Mouse (Mus musculus): Measurements from ENCODE around the gene Hif3a. TPM values are rescaled to one million over a fixed set of nuclear protein-coding genes. Genes with fewer than 3 reads are reported as not detected.

Gene Hif3a
- polyA plus RNA-seq, 1 experiment: 1.5 TPM

DNA sequence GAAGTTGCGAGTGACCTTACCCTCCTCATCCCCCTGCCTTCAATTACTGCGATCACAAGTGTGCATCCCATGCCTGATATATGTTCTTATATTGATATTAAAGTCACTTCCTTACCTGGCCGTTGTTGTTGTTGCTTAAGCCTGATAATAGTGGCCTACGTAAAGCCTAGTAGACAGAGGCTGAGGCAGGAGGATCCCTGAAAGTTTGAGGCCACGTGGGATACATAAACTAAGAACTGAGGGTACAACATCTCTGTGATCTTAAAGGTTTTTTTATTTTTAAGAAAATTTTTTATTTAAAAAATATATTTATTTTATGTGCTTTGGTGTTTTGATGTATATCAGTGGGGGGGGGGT is 69.8 kb downstream of the Hif3a start, which contains the start of gene Ccdc8:
Gene Ccdc8 (plus strand): TSS at position 258 of the 357 bp plus-strand sequence.
- no peak for DNase-seq (ENCODE audit: low spot score)

DNA sequence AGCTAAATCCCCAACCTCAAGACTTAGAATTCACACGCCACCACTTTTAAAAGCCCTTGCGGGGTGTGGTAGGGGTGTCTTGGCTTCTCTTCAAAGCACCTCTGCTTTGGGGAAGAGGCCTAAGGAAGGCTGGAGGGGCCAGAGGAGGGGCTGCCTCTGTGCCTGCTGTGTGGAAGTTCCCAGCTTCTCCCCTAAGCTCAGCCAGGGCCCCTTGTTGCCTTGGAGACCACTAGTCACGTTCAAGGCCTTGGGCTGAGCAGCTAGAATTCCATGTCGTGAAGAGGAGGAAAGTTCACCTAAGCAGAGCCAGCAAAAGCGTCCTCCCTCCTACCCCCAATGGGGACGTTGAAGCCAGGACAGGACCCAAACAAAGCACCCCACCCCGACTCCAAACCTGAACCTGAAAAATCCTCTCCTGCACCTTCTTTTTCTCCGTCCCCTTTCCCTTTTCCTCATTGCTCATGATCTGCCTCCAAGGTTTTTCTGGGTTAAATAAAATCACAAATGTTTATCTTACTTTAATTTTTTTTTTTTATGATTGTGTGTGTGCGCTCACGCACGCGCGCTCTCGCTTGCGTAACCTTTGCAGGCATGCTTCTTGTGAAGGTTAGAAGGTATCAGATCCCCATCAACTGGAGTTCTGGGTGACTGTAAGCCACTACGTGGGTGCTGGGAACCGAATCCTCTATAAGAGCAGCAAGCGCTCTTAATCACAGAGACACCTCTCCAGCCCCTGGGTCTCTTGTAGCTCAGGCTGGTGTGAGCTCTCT is 70.4 kb downstream of the Hif3a start:
- no peak for DNase-seq (ENCODE audit: low spot score)

DNA sequence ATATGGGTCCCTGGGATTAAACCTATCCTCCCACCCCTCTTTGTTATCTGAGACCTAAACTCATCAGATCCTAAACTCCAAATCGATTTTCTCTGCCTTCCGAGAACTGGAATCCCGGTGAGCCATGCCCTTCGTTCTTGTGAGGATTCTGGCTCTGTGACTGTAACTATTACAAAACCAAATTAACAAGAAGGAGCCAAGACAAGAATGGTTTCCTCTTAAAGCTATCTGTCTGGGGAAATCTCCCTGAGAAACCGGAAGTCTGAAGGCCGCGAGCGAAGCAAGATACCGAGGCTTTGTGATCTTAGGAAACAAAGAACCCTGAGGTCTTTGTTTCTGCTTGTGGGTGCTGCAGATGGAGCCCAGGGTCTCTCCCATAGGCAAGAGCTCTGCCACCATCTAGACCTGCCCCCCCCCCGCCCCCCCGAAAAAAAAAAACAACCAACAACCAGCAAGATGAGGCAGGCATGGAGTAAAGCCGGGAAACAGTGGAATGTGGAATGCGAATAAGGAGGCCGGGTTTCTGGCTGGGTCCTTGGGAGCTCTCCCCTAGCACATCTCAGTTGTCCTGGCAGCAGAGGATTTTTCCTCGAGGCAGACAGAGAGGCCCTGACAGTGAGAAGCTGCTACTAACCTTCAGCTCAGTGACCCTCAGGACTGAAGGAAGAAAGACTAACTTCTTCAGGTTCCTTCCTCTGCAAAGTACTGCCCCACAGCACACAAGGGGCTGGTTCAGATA is 72.1 kb downstream of the Hif3a start:
- no peak for DNase-seq (ENCODE audit: low spot score)

DNA sequence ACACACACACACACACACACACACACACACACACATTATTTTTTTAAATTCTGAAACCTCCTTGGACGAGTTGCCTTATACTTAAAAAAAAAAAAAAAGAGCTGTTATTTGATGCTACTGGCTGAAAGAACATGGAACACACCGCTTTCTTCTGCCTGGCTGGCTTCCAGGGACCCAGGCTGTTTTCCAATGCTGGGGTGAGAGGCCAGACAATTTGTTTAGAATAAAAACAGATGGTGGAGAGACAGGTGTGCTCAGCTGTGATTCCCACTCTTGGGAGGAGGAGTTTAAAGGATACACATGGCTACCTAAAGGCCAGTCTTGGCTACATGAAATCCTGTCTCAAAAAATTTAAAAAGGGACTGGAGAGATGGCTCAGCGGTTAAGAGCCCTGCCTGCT is 73.8 kb downstream of the Hif3a start:
- DNase-seq (ENCODE audit: low spot score): no peak

DNA sequence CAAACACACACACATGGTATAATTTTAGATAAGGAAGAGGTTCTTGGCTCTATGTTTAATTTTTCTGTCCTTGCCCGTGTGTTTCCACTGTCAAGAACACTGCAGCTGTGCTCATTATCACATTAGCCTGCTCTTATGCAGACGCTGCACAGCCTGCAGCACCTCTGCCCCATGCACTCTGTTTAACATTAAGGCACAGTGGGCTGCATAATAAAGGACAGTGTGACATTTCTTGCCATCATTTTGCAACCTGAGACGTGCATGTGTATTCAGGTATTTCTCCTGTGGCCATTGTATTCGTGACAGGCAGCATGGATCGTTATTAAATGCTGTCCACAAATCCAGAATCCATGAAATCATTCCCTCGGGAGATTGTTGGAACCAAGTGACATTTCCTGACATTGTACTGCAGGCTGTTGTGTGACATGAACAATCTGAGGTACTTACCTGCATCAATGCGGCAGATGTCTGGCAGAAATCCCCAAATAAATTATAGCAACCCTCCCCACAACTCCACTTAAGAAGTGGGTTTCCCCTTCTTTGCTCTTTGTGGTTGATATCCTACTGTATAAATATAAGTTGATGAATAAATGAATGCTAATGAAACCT is 74.6 kb downstream of the Hif3a start:
- no peak for DNase-seq (ENCODE audit: low spot score)

DNA sequence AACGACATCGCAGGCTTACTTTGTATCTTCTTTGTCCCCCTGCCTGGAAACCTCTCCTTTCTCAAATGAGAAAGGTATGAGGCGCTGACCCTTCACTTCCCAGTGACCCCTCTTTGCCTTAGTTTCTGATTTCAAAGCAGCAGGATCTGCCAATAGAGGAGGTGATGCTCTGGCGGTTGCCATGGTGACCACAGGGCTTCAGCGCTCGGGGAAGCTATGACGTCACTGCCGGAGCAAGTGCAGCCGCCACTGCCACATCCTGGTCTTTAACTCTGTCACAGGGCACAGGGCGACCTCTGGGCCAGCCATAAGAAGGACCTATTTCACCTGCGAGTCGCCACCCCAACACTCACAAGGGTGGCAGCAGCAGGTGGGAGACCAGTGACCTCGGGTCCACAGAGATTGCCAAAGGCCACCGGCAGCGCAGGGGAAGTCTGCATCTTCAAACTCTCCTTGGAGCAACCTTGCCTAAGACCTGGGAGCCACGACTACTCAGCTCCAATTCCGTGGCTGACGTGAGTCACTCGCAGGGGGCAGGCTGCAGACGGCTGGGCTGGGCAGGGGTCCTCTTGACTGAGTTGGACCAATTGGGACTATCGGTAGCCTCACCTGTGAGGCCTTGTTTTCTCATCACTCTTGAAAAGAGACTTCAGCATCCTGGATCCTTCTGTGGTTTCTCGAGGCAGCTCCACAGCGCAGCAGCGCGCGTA is 79.2 kb downstream of the Hif3a start, which contains the start of gene Gm42372:
Gene Gm42372 (plus strand): TSS at position 228 of the 710 bp plus-strand sequence.
- DNase-seq (ENCODE audit: low spot score): no peak

Other genes with a start within 250 kb of the Hif3a start
- 78.6 and 101 TPM in 2 replicates for gene Strn4, start 246.5 kb downstream of the Hif3a start, polyA plus RNA-seq (2012; rRNA removed)
- gene Fkrp, start 245.7 kb downstream of the Hif3a start, polyA plus RNA-seq (2012; rRNA removed): 17.2 and 21.3 TPM in 2 replicates
- 19.2 and 24.4 TPM in 2 replicates for gene Prkd2, start 219.5 kb downstream of the Hif3a start, polyA plus RNA-seq (2012; rRNA removed)
- 61.5 and 82.9 TPM in 2 replicates for gene Dact3, start 187.1 kb downstream of the Hif3a start, polyA plus RNA-seq (2012; rRNA removed)
- gene Gng8, start 170.6 kb downstream of the Hif3a start, polyA plus RNA-seq (2012; rRNA removed): 26.7 and 27.5 TPM in 2 replicates
- 3.9 and 5.1 TPM in 2 replicates for gene Ptgir, start 155.9 kb downstream of the Hif3a start, polyA plus RNA-seq (2012; rRNA removed)
- gene Calm3, start 138.3 kb downstream of the Hif3a start, polyA plus RNA-seq (2012; rRNA removed): 182 and 223 TPM in 2 replicates
- gene Pnmal2, start 117.7 kb downstream of the Hif3a start, polyA plus RNA-seq (2012; rRNA removed): 0.83 and 1.4 TPM in 2 replicates
- 0.03 TPM in 2 replicates for gene Pnmal1, start 102.7 kb downstream of the Hif3a start, polyA plus RNA-seq (2012; rRNA removed)
- 0.06 TPM in 1 of 2 replicates, not detected in the other for gene Gm42372, start 79.3 kb downstream of the Hif3a start, polyA plus RNA-seq (2012; rRNA removed)
- 9.5 and 9.6 TPM in 2 replicates for gene Ccdc8, start 69.7 kb downstream of the Hif3a start, polyA plus RNA-seq (2012; rRNA removed)
- gene Ppp5c, start 34.5 kb downstream of the Hif3a start, polyA plus RNA-seq (2012; rRNA removed): 104 and 116 TPM in 2 replicates
- 0.08 and 0.18 TPM in 2 replicates for gene Psg16, start 11.6 kb upstream of the Hif3a start, polyA plus RNA-seq (2012; rRNA removed)
- 0.01 TPM in 1 of 2 replicates, not detected in the other for gene Ceacam3, start 87.9 kb upstream of the Hif3a start, polyA plus RNA-seq (2012; rRNA removed)
- not detected in 2 replicates for gene Psg29, start 141.1 kb upstream of the Hif3a start, polyA plus RNA-seq (2012; rRNA removed)

Data from urinary bladder, adult 2 months (tissue).